Mouse (Mus musculus) liver, adult (tissue): ENCODE measurements around the gene Cdc37l1.

Source experiments
- GATA4 ChIP-seq: IDR thresholded peaks from 2 replicates; pipeline ENCODE4 v1.6.1; 2014; ENCODE audit warnings: mild to moderate bottlenecking, low read length; ENCODE audit not compliant: insufficient replicate concordance

Gene Cdc37l1

DNA sequence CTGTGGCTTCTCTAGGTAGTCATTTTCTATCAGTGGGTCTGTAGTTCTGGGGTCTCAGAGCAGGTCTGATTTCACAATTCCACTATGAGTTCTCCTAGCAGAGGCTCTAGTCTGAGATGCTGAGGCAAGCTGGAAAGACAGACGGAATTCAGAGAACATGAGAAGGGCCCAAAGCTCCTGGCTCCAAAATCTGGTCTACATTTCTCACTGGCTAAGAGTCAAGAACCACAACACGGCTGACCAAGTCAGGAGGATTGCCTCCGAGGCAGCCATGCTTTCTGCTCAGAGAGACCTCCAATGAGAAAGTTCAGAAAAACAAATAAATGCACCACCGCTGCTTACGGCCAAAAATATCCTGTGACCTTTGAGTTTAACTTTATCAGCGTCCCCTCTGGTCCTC is 64.4 kb downstream of the Cdc37l1 start:
- TF ChIP-seq GATA4, result no peak

DNA sequence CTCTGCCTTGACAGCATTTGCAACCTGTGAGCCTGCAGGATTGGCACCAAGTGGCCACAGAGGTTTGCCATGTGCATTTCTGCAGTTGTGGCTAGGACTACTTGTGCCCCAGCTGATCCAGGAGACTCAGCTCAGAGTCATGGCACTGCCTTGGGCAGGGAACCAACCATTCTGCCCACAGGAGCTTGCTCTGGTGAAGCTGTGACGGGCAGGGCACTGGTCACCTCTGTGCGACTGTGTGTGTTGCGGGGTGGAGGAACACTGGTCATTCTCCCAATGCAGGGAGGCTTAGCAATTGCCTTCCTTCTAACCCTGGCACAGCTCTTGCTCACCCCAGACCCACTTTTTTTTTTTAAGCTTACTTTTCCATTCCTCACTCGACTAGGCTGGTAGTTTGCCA is 65.3 kb downstream of the Cdc37l1 start:
- no peak for TF ChIP-seq GATA4

DNA sequence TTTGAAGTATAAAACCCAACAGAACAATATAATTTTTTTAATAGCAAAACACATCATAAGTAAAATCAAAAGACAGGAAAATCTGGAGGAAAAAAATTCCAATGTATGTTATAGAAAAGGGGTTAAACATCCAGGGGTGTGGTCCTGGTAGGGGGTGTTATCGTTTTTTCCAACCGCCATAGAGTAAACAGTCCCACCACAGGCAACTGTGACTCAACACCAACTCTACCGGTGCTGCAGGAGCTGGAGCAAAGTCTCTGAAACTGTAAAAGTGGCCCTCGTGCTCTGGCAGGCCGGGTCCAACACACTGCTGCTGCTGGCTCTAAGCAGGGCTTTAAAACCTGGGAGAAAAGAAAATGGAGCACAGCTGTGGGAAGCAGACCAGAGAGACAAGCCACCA is 68.6 kb downstream of the Cdc37l1 start:
- no peak for TF ChIP-seq GATA4

DNA sequence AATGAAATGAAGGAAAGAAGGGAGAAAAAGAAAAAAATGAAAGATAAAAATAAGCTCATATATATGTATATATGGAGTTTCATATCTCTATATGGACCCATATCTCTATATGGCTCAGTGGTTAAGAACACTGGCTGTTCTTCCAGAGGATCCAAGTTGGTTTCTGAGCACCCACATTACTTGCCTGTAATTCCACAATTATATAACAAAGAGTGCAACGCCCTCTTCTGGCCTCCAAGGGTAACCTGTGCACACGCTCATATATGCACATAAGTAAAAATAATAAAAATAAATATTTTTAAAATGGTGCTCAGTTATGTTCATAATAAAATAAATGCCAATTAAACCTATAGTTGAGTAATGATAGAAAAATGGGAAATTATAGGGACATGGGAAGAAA is 69.5 kb downstream of the Cdc37l1 start:
- no peak for TF ChIP-seq GATA4

DNA sequence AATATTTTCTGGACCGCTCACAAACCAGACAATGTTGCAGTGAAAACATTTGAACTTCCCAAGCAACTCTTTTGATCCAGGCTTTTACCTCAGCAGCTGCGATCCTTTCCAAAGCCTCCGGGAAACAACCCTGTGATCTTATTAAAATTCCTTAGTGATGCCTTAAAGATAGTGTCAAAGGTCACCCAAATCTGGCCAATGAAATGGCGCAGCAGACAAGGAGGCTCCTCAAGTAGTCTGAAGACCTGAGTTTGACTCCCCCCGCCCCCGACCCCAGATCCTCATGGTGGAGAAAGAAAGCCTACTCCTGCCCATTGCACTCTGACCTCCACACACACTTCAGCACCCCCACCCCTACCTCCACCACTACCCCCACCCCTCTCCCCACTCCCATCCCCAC is 70.1 kb downstream of the Cdc37l1 start:
- TF ChIP-seq GATA4, result no peak

DNA sequence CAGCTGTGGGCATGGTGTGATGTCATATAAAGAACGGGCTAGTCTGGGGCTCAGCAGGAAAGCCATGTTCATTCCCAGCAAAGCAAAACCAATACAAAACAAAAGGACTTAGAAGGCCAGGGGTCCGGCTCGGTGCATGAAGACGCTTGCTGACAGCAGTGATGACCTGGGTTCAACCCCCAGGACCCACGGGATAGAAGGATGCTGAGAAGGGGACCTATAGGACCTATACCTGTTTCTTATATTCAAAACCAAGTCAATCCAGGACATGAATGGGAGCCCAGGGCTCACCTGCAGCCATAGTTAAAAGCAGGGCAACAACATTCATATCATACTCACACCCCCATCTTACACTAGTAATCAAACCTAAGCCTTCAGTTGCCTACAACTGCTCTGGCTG is 72.9 kb downstream of the Cdc37l1 start:
- no peak for TF ChIP-seq GATA4

DNA sequence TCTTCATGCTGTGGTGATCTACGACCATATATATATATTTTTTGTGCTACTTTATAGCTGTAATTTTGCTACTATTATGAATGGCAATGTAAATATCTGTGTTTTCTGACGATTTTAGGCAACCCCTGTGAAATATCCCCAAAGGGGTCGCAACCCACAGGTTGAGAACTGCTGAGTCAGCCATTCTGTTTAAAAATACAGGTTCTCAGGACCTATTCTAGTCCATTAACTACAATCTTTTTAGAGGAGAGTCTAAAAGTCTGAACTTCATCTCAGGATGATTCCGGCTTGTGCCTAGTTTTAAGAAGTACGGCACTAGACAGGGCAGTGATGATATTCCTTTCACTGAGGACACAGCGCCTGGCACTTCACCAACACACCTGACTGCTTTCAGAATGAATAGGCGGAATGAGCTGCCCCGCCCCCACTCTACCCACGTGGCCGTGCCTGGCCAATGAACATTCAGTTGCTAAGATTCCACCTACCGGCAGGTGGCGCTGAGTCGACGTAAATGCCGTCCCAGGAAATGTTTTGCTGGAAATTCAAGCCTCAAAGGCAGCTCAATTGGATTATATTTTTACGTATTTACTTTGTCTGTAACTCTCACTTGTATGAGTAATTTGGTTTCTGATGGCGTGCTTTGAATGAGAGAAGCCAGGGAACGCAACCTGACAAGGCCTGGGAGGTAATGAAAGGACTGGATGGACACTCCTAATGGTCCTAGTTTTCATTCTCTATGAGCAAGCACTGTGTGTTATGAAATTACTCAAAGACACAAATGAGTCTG is 73.6 kb downstream of the Cdc37l1 start:
- TF ChIP-seq GATA4, result no peak

DNA sequence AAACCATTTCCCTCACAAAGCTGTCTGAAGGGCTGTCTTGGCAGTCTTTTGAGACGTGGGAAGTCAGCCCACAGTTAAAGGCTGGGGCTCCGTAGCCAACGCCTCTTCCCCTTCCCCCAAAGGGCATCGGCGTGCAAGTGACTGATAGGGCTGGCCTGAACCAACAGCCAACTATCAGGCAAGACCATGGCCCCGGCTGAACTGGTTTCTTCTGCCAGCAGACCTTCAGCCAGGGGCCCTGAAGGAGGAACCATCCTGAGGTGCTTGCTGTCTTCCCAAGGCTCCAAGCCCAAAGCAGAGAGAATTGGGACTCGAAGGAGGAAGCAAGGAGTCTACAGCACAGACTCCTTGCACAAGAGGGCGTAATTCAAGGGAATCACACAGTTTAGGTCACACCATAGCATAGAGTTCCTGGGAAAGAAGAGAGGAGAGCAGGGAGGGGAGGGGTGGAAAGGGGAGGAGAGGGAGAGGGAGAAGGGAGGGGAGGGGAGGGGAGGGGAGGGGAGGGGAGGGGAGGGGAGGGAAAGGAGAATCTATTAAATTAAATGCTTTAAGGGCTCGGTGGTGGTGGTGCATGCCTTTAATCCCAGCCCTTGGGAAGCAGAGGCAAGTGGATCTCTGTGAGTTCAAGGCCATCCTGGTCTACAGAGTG is 74.4 kb downstream of the Cdc37l1 start:
- TF ChIP-seq GATA4, result 0 out of 2 replicates have a peak, but pooled peaks have one; percentile 26

DNA sequence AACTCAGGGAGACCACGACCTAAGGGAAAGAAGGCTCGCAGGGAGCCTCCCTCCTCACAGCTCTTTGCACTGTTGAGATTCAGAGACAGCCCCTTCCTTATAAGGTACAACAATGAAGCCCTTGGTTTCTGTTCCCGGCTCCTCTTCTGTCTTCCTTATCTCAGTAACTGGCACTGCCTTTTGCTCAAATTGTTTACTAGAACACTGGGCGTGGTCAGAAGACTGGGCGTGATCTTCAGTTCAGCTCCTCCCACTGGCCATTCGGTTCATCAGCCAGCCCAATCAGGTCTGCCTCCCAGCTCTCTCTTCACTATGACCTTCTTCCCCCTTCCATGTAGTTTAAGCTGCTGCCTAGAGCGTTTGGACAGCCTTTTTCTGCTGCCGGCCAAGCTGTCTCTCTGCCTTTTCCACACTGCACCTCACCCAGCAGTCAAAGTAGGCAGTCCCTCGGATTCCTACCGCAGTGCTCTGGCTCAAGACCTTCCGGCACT is 76.9 kb downstream of the Cdc37l1 start:
- TF ChIP-seq GATA4, result peak; percentile 78; the same call in 1 of the 2 replicates

DNA sequence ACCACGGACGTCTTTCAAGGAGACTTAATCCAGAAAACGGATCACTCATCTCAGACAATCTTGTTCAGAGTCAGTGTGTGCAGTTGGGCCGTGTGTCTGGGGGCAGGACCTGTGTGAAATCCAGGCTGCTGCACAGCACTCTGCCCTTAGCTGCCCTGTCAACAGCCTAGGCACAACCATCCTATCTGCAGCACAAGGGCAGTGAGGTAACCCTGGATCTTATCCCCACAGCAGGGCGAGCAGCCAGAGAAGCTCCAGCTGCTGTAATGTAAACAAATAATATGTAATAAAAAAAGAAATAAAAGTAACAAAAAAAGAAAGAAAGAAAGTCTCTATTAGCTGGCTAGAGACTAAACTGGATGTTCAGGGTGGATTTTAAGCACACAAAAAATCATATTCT is 79.0 kb downstream of the Cdc37l1 start:
- no peak for TF ChIP-seq GATA4

DNA sequence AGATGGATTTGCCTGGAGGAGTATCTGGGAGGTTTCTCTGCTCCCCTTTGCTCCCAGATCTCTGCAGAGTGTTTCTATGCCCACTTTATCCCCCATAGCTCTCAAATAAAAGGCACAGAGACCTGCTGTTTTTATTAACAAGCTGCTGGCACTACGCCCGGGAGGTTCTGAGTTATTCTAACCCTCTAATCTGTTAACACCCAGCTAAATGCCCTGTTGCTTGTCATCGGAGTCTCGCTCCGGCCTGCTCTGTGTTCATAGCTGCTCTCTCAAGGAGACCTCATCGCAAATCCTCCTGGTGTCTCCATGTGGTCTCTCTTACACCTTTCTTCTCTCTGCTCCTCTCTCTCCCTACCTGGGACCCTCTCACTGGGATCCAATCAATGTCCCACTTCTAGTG is 84.7 kb downstream of the Cdc37l1 start:
- no peak for TF ChIP-seq GATA4
